Mouse (Mus musculus) T-helper 1 cell (primary cell): ENCODE measurements around the gene Krtap9-3.
"Not testable (repeated sequence)": the region's sequence is repeated elsewhere in the genome, so short reads cannot be mapped to it uniquely, and the experiment has no call there.

Experiments used
- in situ Hi-C: fragments of 300-600 bp; cut with MboI, MseI; formaldehyde crosslinking; loops from one replicate; pipeline ENCODE4 v1.15.1; 2025; ENCODE audit warnings: high pct_unique_total_duplicates

The Krtap9-3 gene

DNA sequence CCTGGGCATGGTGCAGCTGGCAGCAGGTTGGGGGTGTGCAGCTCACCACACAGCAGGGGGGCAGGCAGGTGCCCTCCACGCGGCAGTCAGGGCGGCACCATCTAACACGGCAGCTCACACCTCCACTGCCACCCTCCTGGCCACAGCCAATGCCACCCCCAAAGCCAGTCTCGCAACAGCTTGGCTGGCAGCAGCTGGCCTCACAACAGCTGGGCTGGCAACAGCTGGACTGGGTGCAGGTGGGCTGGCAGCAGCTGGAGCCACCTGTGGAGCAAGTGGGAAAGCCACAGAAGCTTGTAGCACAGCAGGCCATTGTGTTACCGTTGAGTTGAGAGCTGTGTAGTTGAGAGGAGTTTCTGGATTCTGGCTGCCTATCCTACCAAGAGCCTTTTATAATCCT lies at the start of gene Krtap9-3:
Krtap9-3 (minus strand) TSS at position 364 of the 400 bp plus-strand sequence.
- in situ Hi-C loops: not testable (repeated sequence)

DNA sequence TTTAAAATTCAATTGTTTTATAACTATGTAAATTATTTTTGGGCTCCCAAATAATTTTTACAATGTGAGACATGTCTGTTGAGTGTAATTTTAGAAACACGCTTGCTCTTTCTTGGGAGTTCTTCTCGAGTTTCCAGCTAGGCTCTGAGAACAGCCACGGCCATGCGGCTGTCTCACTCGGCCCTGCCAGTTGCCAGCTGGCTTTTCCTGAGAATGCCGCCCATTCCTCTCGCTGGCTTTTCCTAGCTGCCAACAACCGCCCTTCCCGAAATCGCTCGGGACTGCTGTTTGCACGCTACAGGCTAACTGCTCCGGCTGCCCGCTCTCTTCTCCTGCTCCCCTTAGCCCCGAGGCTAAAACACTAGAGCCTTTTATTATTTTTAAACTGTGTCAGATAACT lies 48.5 kb upstream of the Krtap9-3 start:
- in situ Hi-C loops: no loop called here

DNA sequence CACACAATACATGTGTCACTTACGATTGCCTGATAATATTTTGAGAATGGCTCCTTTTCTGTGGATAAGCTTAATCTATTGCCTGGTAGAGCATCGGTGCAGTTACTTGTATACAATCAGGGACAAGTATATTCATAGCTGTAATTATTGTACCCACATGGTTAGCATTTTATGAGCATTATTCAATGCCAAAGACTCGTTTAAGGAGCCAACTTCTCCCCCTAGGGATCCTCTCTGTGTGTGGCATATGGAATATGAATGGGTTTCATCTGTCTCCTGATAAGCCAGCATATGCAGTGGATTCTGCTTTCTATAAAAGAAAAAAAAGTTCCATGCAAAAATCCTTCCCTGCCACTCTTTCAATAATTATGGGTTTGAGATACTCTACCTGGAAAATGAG lies 46.4 kb upstream of the Krtap9-3 start:
- in situ Hi-C loops: no loop called here

DNA sequence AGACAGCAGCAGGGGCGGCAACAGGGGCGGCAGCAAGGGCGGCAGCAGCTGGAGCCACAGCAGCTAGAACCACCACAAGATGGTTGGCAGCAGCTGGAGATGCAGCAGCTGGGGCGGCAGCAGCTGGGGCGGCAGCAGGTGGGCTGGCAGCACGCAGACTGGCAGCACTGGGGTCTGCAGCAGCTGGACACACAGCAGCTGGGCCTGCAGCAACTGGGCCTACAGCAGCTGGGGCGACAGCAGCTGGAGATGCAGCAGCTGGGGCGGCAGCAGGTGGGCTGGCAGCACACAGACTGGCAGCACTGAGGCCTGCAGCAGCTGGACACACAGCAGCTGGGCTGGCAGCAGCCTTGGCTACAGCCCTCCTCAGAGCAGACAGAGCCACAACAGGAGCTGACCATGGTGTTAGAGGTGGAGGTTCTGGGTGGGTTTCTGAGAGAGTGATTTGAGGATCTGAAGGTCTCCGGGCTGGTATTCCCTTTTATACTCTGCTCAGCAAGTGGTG lies 45.8 kb upstream of the Krtap9-3 start, which contains the start of gene Krtap4-7:
Krtap4-7 (minus strand) TSS at position 455 of the 505 bp plus-strand sequence.
- in situ Hi-C loops: not testable (repeated sequence)

DNA sequence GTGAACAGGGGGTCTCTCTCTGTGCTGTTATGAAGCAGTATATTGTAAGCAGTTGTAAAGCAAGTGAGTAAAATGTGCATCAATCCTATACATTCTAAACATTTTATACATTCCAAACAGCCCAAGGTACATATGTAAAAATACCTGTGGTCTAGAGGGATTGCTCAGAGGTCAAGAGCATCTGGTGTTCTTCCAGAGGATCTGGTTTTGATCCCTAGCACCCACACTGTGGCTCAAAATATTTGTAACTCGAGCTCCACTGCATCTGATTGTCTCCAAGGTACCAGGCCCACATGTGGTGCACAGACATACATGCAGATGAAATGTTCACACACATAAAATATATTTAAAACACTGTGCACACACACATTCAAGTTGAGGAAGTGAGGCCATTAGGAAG lies 43.0 kb upstream of the Krtap9-3 start:
- in situ Hi-C loops: no loop called here

DNA sequence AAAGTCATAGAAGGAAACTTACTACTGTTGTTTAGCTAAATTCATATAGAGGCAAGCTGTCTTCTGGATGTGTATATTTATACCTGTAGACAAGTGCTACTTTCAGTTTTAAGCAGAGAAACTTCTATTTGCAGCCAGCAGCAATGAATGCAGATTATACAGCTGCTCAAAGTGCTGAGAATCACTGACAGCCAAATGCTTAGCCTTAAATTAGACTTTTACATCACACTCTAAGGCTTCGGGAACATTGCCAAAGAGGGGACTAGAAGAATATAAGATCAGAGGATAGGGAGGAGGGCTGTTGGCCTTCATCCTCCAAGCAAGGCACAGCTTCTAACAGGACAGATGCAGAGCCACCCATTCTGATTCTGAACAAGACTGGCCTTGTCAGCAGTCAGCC lies 39.2 kb upstream of the Krtap9-3 start:
- in situ Hi-C loops: no loop called here

DNA sequence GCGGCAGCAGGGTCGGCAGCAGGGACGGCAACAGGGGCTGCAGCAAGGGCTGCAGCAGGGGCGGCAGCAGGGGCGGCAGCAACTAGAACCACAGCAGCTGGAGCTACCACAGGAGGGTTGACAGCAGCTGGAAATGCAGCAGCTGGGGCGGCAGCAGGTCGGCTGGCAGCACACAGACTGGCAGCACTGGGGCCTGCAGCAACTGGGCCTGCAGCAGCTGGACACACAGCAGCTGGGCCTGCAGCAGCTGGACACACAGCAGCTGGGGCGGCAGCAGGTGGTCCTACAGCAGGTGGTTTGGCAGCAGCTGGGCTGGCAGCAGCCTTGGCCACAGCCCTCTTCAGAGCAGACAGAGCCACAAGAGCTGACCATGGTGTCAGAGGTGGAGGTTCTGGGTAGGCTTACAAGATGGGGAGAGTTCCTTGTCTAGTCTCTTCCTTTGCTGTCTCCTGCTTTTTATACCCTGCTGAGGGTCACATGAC lies 36.8 kb upstream of the Krtap9-3 start, which contains the start of gene Krtap4-2:
Krtap4-2 (minus strand) TSS at position 432 of the 482 bp plus-strand sequence.
- in situ Hi-C loops: no loop called here

DNA sequence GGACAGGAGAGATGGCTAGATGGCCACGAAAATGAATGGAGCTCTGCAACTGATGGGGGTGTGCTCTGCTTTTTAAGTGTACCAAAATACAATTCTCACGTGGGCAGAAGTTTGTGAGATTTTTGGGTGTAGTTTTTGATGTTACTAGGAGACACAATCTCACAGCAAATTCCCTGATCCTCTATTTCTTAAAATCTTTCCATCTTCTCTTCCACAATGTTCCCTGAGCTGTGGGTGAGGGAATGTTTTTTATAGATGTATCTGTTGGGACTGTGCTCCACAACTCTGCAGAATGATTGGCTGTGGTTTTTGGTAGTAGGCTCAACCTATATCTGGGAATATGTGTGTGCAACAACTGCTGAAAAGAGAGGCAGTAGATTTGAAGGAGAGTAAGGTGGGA lies 35.4 kb upstream of the Krtap9-3 start:
- in situ Hi-C loops: no loop called here

DNA sequence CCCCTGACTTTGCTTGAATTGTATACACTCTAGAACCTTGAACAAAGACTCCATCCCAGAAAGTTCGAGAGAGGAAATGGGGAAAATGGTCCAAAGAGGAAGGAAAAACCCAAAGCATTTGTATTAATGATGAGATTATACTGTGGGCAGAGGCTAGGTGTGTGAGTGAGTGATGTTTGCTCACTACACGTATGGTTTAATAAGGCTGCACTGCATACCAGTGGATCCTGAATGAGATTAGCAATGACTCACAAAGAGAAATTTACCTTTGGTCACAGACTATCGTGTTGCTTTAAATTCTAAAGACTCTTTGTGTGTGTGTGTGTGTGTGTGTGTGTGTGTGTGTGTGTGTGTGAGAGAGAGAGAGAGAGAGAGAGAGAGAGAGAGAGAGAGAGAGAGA lies 33.0 kb upstream of the Krtap9-3 start:
- in situ Hi-C loops: no loop called here

DNA sequence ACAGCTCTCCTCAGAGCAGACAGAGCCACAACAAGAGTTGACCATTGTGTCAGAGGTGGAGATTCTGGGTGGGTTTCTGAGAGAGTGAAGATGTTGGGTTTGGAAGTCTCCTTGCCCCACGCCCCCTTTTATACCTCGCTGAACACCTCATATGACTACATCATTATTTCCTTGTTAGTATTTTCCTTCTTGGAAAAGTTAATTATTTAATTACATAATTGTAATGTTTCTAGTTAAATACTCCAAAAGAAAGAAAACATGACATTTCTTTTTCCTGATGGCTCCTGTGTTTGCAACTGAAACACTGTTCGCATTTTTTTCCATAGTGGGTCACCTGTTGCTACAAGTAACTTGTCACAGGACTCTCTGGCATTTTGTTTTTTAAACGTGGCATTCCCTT lies 30.2 kb upstream of the Krtap9-3 start, which contains the start of gene Krtap4-1:
Krtap4-1 (minus strand) TSS at position 101 of the 400 bp plus-strand sequence.
- in situ Hi-C loops: no loop called here

DNA sequence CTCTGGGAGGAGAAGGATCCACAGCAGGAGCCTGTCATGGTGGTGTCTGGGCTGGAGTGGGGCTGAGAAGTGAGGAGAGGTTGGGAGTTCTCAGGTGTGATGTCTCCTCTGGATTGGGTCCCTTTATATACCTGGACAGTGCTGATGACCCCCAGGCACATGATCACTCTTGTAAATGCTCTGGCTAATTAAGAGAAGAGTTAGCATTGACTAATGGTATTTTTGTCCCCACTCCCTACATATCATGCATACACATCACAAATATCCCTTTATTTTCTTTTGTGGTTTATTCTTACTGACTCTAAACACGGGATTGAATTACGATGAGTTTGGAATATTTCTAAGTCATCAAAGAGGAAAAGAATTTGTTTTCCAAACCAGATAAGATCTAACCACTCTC lies 22.4 kb upstream of the Krtap9-3 start, which contains the start of gene Gm11562:
Gm11562 (minus strand) TSS at position 101 of the 400 bp plus-strand sequence.
- in situ Hi-C loops: no loop called here

DNA sequence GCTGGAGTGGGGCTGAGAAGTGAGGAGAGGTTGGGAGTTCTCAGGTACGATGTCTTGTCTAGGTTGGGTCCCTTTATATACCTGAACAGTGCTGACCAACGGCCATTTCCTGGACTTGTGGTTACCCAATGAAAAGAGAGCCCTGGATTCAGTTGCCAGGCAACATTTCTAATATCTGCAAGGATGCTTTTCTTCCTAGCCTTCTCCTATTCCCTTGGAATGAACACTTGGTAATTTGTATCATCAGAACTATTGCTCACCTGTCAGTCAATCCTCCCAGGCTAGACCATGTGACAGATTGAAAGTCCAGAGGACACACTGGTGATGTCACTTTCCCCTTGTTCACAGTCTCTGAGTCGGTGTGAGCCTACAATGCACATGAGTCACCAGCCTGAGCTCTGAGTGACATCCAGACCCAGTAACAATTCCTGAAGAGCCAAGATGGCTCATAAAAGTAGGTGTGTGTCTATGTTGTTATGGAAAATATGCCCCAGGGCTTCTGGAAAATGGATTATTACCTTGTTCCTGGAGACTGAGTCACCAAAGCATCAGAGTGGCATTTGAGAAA lies 17.0 kb upstream of the Krtap9-3 start, which contains the start of gene Krtap2-4:
Krtap2-4 (minus strand) TSS at position 51 of the 568 bp plus-strand sequence.
- in situ Hi-C loops: no loop called here

DNA sequence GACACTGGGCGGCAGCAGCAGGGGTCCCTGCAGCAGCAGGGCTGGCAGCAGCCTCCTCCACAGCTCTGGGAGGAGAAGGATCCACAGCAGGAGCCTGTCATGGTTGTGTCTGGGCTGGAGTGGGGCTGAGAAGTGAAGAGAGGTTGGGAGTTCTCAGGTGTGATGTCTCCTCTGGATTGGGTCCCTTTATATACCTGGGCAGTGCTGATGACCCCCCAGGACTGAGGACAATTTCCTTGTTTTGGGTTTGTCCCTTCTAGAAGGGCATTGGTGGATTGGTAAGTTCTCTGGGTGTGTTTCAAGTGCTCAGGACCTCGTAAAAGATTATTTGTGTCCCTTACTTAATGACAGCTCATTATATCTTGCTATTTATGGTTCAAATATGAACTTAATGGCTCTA lies 12.2 kb upstream of the Krtap9-3 start, which contains the start of gene Gm11937:
Gm11937 (minus strand) TSS at position 101 of the 400 bp plus-strand sequence.
- in situ Hi-C loops: not testable (repeated sequence)

DNA sequence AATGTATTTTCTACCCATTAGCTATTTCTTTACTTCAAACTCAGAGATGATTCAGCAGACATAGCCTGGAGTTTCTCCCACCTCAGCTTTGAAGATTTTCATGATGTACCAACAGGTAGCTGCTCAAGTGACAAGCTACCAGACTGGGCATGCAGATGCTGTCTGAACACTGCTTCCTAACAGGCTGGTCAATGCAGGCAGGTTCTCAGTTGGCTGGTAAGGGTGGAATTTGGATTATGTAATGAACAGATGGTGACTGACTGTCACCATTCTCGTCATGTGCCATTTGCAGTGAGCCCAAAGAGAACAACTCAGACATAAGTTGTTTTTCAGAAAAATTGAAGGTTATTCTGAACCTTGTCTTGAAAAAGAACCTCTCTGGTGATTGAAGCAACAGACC lies 11.2 kb upstream of the Krtap9-3 start:
- in situ Hi-C loops: no loop called here

DNA sequence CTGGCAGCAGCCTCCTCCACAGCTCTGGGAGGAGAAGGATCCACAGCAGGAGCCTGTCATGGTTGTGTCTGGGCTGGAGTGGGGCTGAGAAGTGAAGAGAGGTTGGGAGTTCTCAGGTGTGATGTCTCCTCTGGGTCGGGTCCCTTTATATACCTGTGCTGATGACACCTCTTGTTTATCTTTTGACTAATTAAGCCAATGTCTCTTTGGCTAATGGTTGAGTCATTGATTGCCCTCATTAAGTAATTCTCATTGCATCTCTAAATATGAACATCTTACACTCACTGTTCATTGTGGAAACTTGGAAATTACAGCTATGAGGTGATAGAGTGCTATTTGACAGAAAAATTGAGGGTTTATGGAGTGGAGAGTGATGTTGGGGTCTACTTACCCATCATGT lies 5.3 kb upstream of the Krtap9-3 start, which contains the start of gene Gm11938:
Gm11938 (minus strand) TSS at position 101 of the 400 bp plus-strand sequence.
- in situ Hi-C loops: not testable (repeated sequence)

DNA sequence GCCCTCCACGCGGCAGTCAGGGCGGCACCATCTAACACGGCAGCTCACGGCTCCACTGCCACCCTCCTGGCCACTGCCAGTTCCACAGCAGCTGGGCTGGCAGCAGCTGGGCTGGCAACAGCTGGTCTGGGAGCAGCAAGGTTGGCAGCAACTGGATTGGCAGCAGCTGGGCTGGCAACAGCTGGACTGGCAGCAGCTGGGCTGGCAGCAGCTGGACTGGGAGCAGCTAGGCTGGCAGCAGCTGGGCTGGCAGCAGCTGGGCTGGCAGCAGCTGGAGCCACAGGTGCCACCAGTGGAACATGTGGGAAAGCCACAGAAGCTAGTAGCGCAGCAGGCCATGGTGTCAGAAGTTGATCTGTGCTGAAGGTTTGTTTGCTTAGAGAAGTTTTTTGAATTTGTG lies 6.9 kb downstream of the Krtap9-3 start, which contains the start of gene Krtap1-3:
Krtap1-3 (minus strand) TSS at position 359 of the 400 bp plus-strand sequence.
- in situ Hi-C loops: no loop called here

DNA sequence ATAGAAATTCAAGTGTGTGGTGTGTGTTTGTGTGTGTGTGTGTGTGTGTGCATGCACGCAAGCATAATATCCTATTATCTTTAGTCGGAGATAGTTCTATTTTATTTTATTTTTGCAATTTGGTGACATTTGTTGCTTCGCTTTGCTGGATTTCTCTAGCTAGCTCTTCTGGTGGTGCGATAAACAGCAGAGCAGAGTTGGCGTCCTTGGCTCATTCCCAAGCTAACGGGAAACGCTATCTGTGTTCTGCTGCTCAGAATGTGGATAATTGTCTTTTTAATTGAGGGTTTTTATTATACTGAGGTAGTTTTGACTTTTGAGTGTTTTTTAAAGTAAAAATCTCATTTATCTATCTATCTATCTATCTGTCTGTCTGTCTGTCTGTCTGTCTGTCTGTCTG lies 12.8 kb downstream of the Krtap9-3 start:
- in situ Hi-C loops: no loop called here

DNA sequence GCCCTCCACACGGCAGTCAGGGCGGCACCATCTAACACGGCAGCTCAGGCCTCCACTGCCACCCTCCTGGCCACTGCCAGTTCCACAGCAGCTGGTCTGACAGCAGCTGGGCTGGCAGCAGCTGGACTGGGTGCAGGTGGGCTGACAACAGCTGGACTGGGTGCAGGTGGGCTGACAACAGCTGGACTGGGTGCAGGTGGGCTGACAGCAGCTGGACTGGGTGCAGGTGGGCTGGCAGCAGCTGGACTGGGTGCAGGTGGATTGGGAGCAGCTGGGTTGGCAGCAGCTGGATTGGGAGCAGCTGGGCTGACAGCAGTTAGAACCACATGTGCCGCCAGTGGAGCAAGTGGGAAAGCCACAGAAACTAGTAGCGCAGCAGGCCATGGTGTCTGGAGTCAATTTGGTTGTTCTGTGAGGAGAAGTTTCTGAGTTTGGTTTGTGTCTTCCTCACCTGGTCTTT lies 14.6 kb downstream of the Krtap9-3 start, which contains the start of gene Krtap1-4:
Krtap1-4 (minus strand) TSS at position 410 of the 460 bp plus-strand sequence.
- in situ Hi-C loops: no loop called here

DNA sequence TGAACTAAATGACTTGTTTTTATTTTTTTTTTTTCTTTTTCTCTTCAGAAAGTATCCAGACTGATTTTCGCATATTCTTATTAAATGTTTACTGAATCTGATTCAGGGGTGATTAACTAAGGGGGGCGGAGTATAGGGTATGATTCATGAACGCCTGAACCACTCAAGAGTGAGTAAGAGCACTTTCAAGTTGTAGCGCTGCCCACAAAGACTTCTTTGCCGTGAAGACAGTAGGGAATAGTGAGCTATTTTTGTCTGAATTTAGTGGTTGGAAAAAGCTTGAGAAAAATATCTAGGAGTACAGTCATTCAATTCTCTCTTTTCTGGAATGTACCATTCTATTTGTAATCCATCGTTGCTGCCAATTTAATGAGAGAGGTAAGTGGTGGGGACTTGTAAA lies 16.3 kb downstream of the Krtap9-3 start:
- in situ Hi-C loops: no loop called here

DNA sequence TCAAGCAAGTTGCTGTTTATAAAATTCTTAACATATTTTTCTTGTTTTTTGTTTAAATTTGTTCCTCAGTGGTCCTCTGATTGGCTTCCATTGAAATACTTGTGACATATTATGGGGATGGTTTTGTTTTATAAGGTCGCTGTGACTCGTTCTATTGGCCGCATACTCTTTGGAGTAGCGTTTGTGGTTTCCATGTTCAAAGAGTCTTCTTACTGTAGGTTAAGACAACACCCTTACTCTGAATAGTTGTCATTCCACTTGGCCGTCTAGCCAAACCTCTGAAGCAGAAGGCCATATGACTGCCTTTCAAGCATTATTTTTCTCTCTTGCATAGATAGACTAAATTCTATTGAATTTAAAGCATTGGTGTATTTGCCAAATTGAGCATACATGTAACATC lies 16.9 kb downstream of the Krtap9-3 start:
- in situ Hi-C loops: no loop called here

DNA sequence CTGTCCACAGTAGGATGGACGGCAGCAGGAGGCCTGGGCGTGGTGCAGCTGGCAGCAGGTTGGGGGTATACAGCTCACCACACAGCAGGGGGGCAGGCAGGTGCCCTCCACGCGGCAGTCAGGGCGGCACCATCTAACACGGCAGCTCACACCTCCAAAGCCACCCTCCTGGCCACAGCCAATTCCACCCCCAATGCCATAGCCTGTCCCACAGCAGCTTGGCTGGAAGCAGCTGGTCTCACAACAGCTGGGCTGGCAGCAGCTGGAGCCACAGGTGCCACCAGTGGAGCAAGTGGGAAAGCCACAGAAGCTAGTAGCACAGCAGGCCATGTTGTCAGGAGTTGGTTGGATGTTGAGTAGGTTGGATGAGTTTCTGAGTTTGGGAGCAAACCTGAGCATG lies 17.3 kb downstream of the Krtap9-3 start, which contains the start of gene Krtap1-5:
Krtap1-5 (minus strand) TSS at position 381 of the 400 bp plus-strand sequence.
- in situ Hi-C loops: no loop called here

DNA sequence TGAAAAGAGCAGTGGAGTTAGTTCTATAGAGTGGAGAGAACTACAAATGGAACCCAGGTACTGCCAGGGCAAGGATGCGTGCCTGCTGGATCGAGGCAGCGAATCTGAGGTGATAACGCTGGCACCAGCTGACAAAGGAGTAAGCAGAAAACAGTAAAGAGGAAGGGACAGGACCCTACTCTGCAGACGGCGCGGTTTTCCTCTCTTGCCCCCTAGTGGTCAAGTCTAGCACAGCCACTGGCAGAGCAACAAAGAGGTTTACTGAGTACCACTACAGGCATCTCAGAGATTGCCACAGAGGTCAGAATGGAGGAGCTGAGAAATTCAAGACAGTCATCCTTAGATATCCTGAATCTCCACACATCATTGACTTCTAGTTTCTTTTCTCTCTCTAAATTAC lies 23.8 kb downstream of the Krtap9-3 start:
- in situ Hi-C loops: no loop called here

DNA sequence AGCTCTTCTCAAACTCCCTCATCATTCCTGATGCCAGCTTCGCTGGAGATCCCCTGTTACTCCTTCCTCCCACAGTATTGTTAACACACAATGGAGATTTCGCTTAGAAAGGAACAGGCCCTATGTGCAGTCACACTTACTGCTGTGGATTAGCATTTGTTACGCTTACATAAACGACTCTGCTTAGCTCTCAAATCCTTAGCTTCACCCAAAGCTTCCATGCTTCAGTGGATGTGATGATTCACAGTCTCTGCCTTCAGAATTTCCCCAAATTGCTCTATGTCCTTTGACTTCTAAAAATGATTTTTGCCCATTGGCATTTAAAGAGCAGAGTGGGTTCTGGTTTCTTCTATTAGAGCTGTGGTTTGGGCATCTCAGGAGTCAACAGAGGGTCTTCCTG lies 24.7 kb downstream of the Krtap9-3 start:
- in situ Hi-C loops: no loop called here
